Mouse (Mus musculus) G1E (cell line): ENCODE results near the gene Hoxb7. TPM values are rescaled to one million over a fixed set of nuclear protein-coding genes. Genes with fewer than 3 reads are reported as not detected.

Experiments
- ATAC-seq: 2 replicates; pipeline ENCODE4 v1.8.0; 2016; ENCODE audit warnings: mild to moderate bottlenecking; ENCODE audit not compliant: insufficient number of reproducible peaks, poor library complexity, low FRiP score, severe bottlenecking; ENCODE audit errors: extremely low read depth
- DNase-seq: peaks from one replicate; pipeline ENCODE4 v3.0.0; 2012; ENCODE audit warnings: low spot score
- H3K27me3 ChIP-seq: 2 replicates; pipeline ENCODE4 v1.6.1; 2012; ENCODE audit warnings: mild to moderate bottlenecking, low read length, inconsistent platforms; ENCODE audit not compliant: insufficient read depth
- H3K36me3 ChIP-seq: replicated peaks from 2 replicates; pipeline ENCODE3; 2012; ENCODE audit warnings: mild to moderate bottlenecking, inconsistent platforms
- H3K4me1 ChIP-seq: 2 replicates; pipeline ENCODE4 v1.6.1; 2012; ENCODE audit warnings: low read depth, low read length, inconsistent platforms, mixed read lengths; ENCODE audit not compliant: insufficient read depth
- H3K4me3 ChIP-seq: 2 replicates; pipeline ENCODE4 v1.5.1; 2012; ENCODE audit warnings: low read depth, mild to moderate bottlenecking, inconsistent platforms, low read length, moderate library complexity, mixed read lengths
- H3K9me3 ChIP-seq: replicated peaks from 2 replicates; pipeline ENCODE4 v1.6.1; 2012; ENCODE audit warnings: inconsistent platforms
- CTCF ChIP-seq: IDR thresholded peaks from 2 replicates; pipeline ENCODE4 v1.5.1; 2012; ENCODE audit warnings: low read depth, low read length, inconsistent platforms, mixed read lengths
- GATA1 ChIP-seq: IDR thresholded peaks from 2 replicates; pipeline ENCODE4 v1.6.1; 2012; ENCODE audit warnings: borderline replicate concordance, low read length, inconsistent platforms, mixed read lengths
- GATA2 ChIP-seq: IDR thresholded peaks from 2 replicates; pipeline ENCODE4 v1.6.1; 2012; ENCODE audit warnings: low read depth, low read length, inconsistent platforms, borderline replicate concordance
- POLR2AphosphoS5 ChIP-seq: IDR thresholded peaks from 2 replicates; pipeline ENCODE4 v1.6.1; 2012; ENCODE audit warnings: low read depth, low read length, inconsistent platforms; ENCODE audit not compliant: insufficient replicate concordance
- TAL1 ChIP-seq: conservative IDR thresholded peaks from 2 replicates; pipeline ENCODE4 v1.6.1; 2012; ENCODE audit warnings: low read depth, low read length, inconsistent platforms, mixed read lengths
- polyA plus RNA-seq: library from polyadenylated mRNA; stranded (reverse); fragments of >175 nt; gene quantifications from 2 replicates; pipeline ENCODE4 v1.2.3, GENCODE M21; 2012
- total RNA-seq, 2 experiments: library from RNA; stranded (forward) in 1 of 2; stranded (reverse) in 1 of 2; fragments of 200-1000 nt in 1 of 2; fragments of >200 nt in 1 of 2; fragmentation: Nextera tagmentation in 1 of 2; gene quantifications; 2 replicates each; pipeline ENCODE4 v1.2.3; 2014 to 2017

Hoxb7 gene
- total RNA-seq (2014; fragmentation: Nextera tagmentation) (not detected in 2 replicates), total RNA-seq (2017) (not detected in 2 replicates), polyA plus RNA-seq (not detected in 2 replicates)

- Histone ChIP-seq H3K4me3 (no peak within 1 kb of the TSS), H3K36me3 (no peaks in the 10 kb centered on the region), H3K9me3 (no peaks in the 10 kb centered on the region), H3K27me3 (peaks cover 81% of the 10 kb centered on the region), H3K4me1 (no peaks in the 10 kb centered on the region)
- no peak for TF ChIP-seq GATA2
- no peak for TF ChIP-seq CTCF
- no peak for TF ChIP-seq GATA1
- no peak for TF ChIP-seq TAL1
- no peak for TF ChIP-seq POLR2AphosphoS5
- no peak for ATAC-seq
- no peak for DNase-seq
Observed at GRCm38 (mm10) chr11:96285771-96286738, at the start of gene Hoxb7. Gene Hoxb7 (plus strand): TSS chr11:96286623.

- H3K27me3 ChIP-seq: peaks cover 13% of the 10 kb centered on the region
- TF ChIP-seq TAL1 (no peak), GATA1 (no peak), CTCF (peak; percentile 61), GATA2 (no peak), POLR2AphosphoS5 (no peak)
- DNase-seq (peak; percentile 38), ATAC-seq (no peak)
- peaks cover 2% of the 10 kb centered on the region; the same call in 1 of the 2 replicates for H3K4me1 ChIP-seq
- no peak overlapping the region for H3K4me3 ChIP-seq
- H3K9me3 ChIP-seq: no peaks in the 10 kb centered on the region
- H3K36me3 ChIP-seq: no peaks in the 10 kb centered on the region
Observed at GRCm38 (mm10) chr11:96240211-96240610, 46.2 kb upstream of the Hoxb7 start.

- H3K4me1 ChIP-seq: no peaks in the 10 kb centered on the region
- H3K4me3 ChIP-seq: no peak overlapping the region
- DNase-seq: no peak
- H3K9me3 ChIP-seq: no peaks in the 10 kb centered on the region
- peaks cover 28% of the 10 kb centered on the region for H3K27me3 ChIP-seq
- H3K36me3 ChIP-seq: no peaks in the 10 kb centered on the region
- ATAC-seq: no peak
- TF ChIP-seq POLR2AphosphoS5 (no peak), TAL1 (no peak), GATA2 (no peak), GATA1 (no peak), CTCF (no peak)
Observed at GRCm38 (mm10) chr11:96250901-96251300, 35.5 kb upstream of the Hoxb7 start.

GRCm38 (mm10) chr11:96251480-96252031 is 34.9 kb upstream of the Hoxb7 start:
- no peaks in the 10 kb centered on the region for H3K4me1 ChIP-seq
- H3K36me3 ChIP-seq: no peaks in the 10 kb centered on the region

GRCm38 (mm10) chr11:96252541-96253120 is 33.8 kb upstream of the Hoxb7 start:
- H3K4me1 ChIP-seq: no peaks in the 10 kb centered on the region
- DNase-seq (no peak), ATAC-seq (no peak)
- H3K4me3 ChIP-seq: no peak overlapping the region
- no peaks in the 10 kb centered on the region for H3K9me3 ChIP-seq
- no peaks in the 10 kb centered on the region for H3K36me3 ChIP-seq
- TF ChIP-seq GATA1 (no peak), GATA2 (no peak), POLR2AphosphoS5 (no peak), CTCF (no peak), TAL1 (no peak)
- H3K27me3 ChIP-seq: peaks cover 28% of the 10 kb centered on the region

More at GRCm38 (mm10) chr11:96251480-96252031, 34.9 kb upstream of the Hoxb7 start:
- Histone ChIP-seq H3K9me3 (no peaks in the 10 kb centered on the region), H3K27me3 (peaks cover 28% of the 10 kb centered on the region), H3K4me3 (no peak overlapping the region)
- ATAC-seq (no peak), DNase-seq (no peak)
- TF ChIP-seq GATA1: no peak
- no peak for TF ChIP-seq GATA2
- TF ChIP-seq POLR2AphosphoS5: no peak
- no peak for TF ChIP-seq CTCF
- no peak for TF ChIP-seq TAL1

- Histone ChIP-seq H3K27me3 (peaks cover 32% of the 10 kb centered on the region), H3K4me3 (no peak overlapping the region), H3K36me3 (no peaks in the 10 kb centered on the region), H3K9me3 (no peaks in the 10 kb centered on the region), H3K4me1 (no peaks in the 10 kb centered on the region)
- no peak for ATAC-seq
- TF ChIP-seq POLR2AphosphoS5 (no peak), CTCF (no peak), GATA1 (no peak), GATA2 (no peak), TAL1 (no peak)
- DNase-seq: no peak
Observed at GRCm38 (mm10) chr11:96254221-96254620, 32.2 kb upstream of the Hoxb7 start.
